Mouse (Mus musculus): Measurements from ENCODE around the gene Ppm1b. TPM values are rescaled to one million over a fixed set of nuclear protein-coding genes. Genes with fewer than 3 reads are reported as not detected.

Gene Ppm1b
- polyA plus RNA-seq, 1 experiment: 67.4 TPM

- no peak for TF ChIP-seq GATA1 (IDR thresholded peaks at IDR 0.05; ENCODE audit: low read length)
Observed at GRCm38 (mm10) chr17:85028797-85029196, 72.3 kb downstream of the Ppm1b start.

- no peak for TF ChIP-seq GATA1 (IDR thresholded peaks at IDR 0.05; ENCODE audit: low read length)
Observed at GRCm38 (mm10) chr17:85030651-85031050, 74.1 kb downstream of the Ppm1b start.

- no peak for TF ChIP-seq GATA1 (IDR thresholded peaks at IDR 0.05; ENCODE audit: low read length)
Observed at GRCm38 (mm10) chr17:85033087-85033486, 76.5 kb downstream of the Ppm1b start.

- no peak for TF ChIP-seq GATA1 (IDR thresholded peaks at IDR 0.05; ENCODE audit: low read length)
Observed at GRCm38 (mm10) chr17:85034068-85034467, 77.5 kb downstream of the Ppm1b start.

- TF ChIP-seq GATA1 (IDR thresholded peaks at IDR 0.05; ENCODE audit: low read length): no peak
Observed at GRCm38 (mm10) chr17:85037855-85038254, 81.3 kb downstream of the Ppm1b start.

GRCm38 (mm10) chr17:85038311-85038710 is 81.8 kb downstream of the Ppm1b start:
- TF ChIP-seq GATA1 (IDR thresholded peaks at IDR 0.05; ENCODE audit: low read length): no peak

GRCm38 (mm10) chr17:85038761-85039160 is 82.2 kb downstream of the Ppm1b start:
- no peak for TF ChIP-seq GATA1 (IDR thresholded peaks at IDR 0.05; ENCODE audit: low read length)

GRCm38 (mm10) chr17:85040913-85041312 is 84.4 kb downstream of the Ppm1b start:
- TF ChIP-seq GATA1 (IDR thresholded peaks at IDR 0.05; ENCODE audit: low read length): no peak

GRCm38 (mm10) chr17:85042419-85042818 is 85.9 kb downstream of the Ppm1b start:
- no peak for TF ChIP-seq GATA1 (IDR thresholded peaks at IDR 0.05; ENCODE audit: low read length)

- no peak for TF ChIP-seq GATA1 (IDR thresholded peaks at IDR 0.05; ENCODE audit: low read length)
Observed at GRCm38 (mm10) chr17:85043404-85043816, 86.9 kb downstream of the Ppm1b start.

GRCm38 (mm10) chr17:85044466-85044865 is 87.9 kb downstream of the Ppm1b start:
- TF ChIP-seq GATA1 (IDR thresholded peaks at IDR 0.05; ENCODE audit: low read length): no peak

GRCm38 (mm10) chr17:85045160-85045559 is 88.6 kb downstream of the Ppm1b start:
- TF ChIP-seq GATA1 (IDR thresholded peaks at IDR 0.05; ENCODE audit: low read length): no peak

- TF ChIP-seq GATA1 (IDR thresholded peaks at IDR 0.05; ENCODE audit: low read length): no peak
Observed at GRCm38 (mm10) chr17:85048379-85048778, 91.8 kb downstream of the Ppm1b start.

- no peak for TF ChIP-seq GATA1 (IDR thresholded peaks at IDR 0.05; ENCODE audit: low read length)
Observed at GRCm38 (mm10) chr17:85058276-85058675, 101.7 kb downstream of the Ppm1b start.

- no peak for TF ChIP-seq GATA1 (IDR thresholded peaks at IDR 0.05; ENCODE audit: low read length)
Observed at GRCm38 (mm10) chr17:85059136-85059535, 102.6 kb downstream of the Ppm1b start.

- TF ChIP-seq GATA1 (IDR thresholded peaks at IDR 0.05; ENCODE audit: low read length): no peak
Observed at GRCm38 (mm10) chr17:85063560-85063959, 107.0 kb downstream of the Ppm1b start.

GRCm38 (mm10) chr17:85067331-85067730 is 110.8 kb downstream of the Ppm1b start:
- no peak for TF ChIP-seq GATA1 (IDR thresholded peaks at IDR 0.05; ENCODE audit: low read length)

GRCm38 (mm10) chr17:85070658-85071057 is 114.1 kb downstream of the Ppm1b start:
- no peak for TF ChIP-seq GATA1 (IDR thresholded peaks at IDR 0.05; ENCODE audit: low read length)

Measured in G1E-ER4 (cell line).